ENCODE assay signal across 12 mouse cellular contexts in genomic region chr10:20630122-20630521, GRCm38 (mm10).
DNase-seq lines count a peak whose midpoint lies in the region; ATAC-seq and TF ChIP-seq lines count a peak whose summit lies in the region.
"Had no signal": no experiment of that assay in that cellular context is flagged by ENCODE, and none has a peak within 500 bp of the region (broad histone marks: within the 10 kb centered on the region; RNA-seq: fewer than 3 reads in every experiment).

No protein-coding gene starts in this region.

- H3K27ac ChIP-seq in gastrocnemius, adult 2 months: 0 out of 2 replicates have a peak overlapping the region, but pooled peaks have one; percentile 16
- no peak overlapping the region for H3K27ac ChIP-seq in liver, adult 2 months (replicated peaks; ENCODE audit: insufficient read depth, low read depth, low read length)
- H3K27ac ChIP-seq in liver, embryonic 11.5 days (ENCODE audit: low read depth, low read length): no peak overlapping the region
- H3K27ac ChIP-seq: macrophage had no signal

- 16% methylated on average over 7 of the region's 7 CpGs for WGBS in liver, adult 2 months
- 79% methylated on average over 7 of the region's 7 CpGs for WGBS in liver, embryonic 11.5 days

- no peaks in the 10 kb centered on the region for H3K9me3 ChIP-seq in liver, embryonic 11.5 days (ENCODE audit: control insufficient read depth, low read length)

- no peak overlapping the region for H3K4me2 ChIP-seq in liver, embryonic 11.5 days

- H3K9ac ChIP-seq in liver, adult 2 months (ENCODE audit: low read depth, low read length): no peak overlapping the region
- H3K9ac ChIP-seq in liver, embryonic 11.5 days (ENCODE audit: low read depth, low read length): no peak overlapping the region

- no peaks in the 10 kb centered on the region for H3K36me3 ChIP-seq in liver, adult 2 months (ENCODE audit: control insufficient read depth, insufficient read depth, low read length)
- no peaks in the 10 kb centered on the region for H3K36me3 ChIP-seq in liver, embryonic 11.5 days (ENCODE audit: control insufficient read depth, insufficient read depth, low read length)

- intact Hi-C loops in gastrocnemius, adult 2 months (cut with DNase I): loop anchor here (5.0 kb wide), 1 partner anchor 87 kb away; no protein-coding TSS in a partner anchor

- no peak for ATAC-seq in liver, embryonic 11.5 days (replicated peaks; ENCODE audit: low FRiP score)
- ATAC-seq: CD4-positive, CD25-positive, alpha-beta regulatory T cell, adult 4 months had no signal

- H3K4me3 ChIP-seq in gastrocnemius, adult 2 months: no peak overlapping the region
- no peak overlapping the region for H3K4me3 ChIP-seq in liver, adult 2 months (ENCODE audit: insufficient read depth, low read depth, low read length)
- H3K4me3 ChIP-seq in liver, embryonic 11.5 days (ENCODE audit: low read depth, low read length): no peak overlapping the region

- H3K27me3 ChIP-seq in liver, adult 2 months (ENCODE audit: control insufficient read depth, insufficient read depth, low read length): no peaks in the 10 kb centered on the region
- no peaks in the 10 kb centered on the region for H3K27me3 ChIP-seq in liver, embryonic 11.5 days (replicated peaks; ENCODE audit: control insufficient read depth, insufficient read depth, low read length)

- peaks cover 4% of the 10 kb centered on the region for H3K4me1 ChIP-seq in liver, adult 2 months (ENCODE audit: control insufficient read depth, insufficient read depth, low read length)
- H3K4me1 ChIP-seq in liver, embryonic 11.5 days (replicated peaks; ENCODE audit: control insufficient read depth, insufficient read depth, low read length): no peaks in the 10 kb centered on the region; the same call in none of the 2 replicates

- DNase-seq in gastrocnemius, adult 2 months: peak; percentile 55
- DNase-seq in gastrocnemius, adult 18-20 months (ENCODE audit: low spot score): no peak
- DNase-seq in liver, adult 2 months (ENCODE audit: extremely low read depth, low read depth, low spot score): peak; percentile 89
- no peak for DNase-seq in liver, embryonic 11.5 days (ENCODE audit: low spot score)
- DNase-seq in gastrocnemius, postnatal 4 days (ENCODE audit: low spot score in 2 of 2): peak; percentile 26 to 58
- DNase-seq in ovary, postnatal 10 days (ENCODE audit: low spot score): peak; percentile 13
- no peak for DNase-seq in thymus, postnatal 4 days
- no peak for DNase-seq in frontal cortex, adult 2 months (ENCODE audit: extremely low spot score in 1 of 2, low spot score in 1 of 2)
- DNase-seq: layer of hippocampus, adult 9-11 months; right cerebral cortex, postnatal 14 days had no signal

- no peaks in the 10 kb centered on the region for H3K79me2 ChIP-seq in liver, adult 2 months (ENCODE audit: control insufficient read depth, insufficient read depth, low read length)

- no peak for TF ChIP-seq POLR2A in liver, adult 2 months (IDR thresholded peaks at IDR 0.05; ENCODE audit: extremely low read depth, insufficient read depth, low read length)

- TF ChIP-seq CTCF in gastrocnemius, adult 2 months (IDR thresholded peaks at IDR 0.05): no peak
- no peak for TF ChIP-seq CTCF in liver, adult 2 months (IDR thresholded peaks at IDR 0.05; ENCODE audit: low read depth, low read length)

Comparison
In these comparisons a context has a peak if more than half of its experiments do, and no peak if none do; other contexts are left out.
1. DNase-seq: peak in gastrocnemius, adult 2 months (single experiment), liver, adult 2 months (single experiment), gastrocnemius, postnatal 4 days (2 of 2) and ovary, postnatal 10 days (single experiment); none in gastrocnemius, adult 18-20 months (single experiment), liver, embryonic 11.5 days (single experiment), thymus, postnatal 4 days (single experiment) and frontal cortex, adult 2 months (0 of 2).